Mouse (Mus musculus) right cerebral cortex, adult 18-20 months (tissue): ENCODE measurements around the gene Fhdc1.

Experiments used
- DNase-seq: peaks from one replicate; pipeline ENCODE4 v3.0.0; 2022; ENCODE audit warnings: mixed read lengths

Gene Fhdc1

DNA sequence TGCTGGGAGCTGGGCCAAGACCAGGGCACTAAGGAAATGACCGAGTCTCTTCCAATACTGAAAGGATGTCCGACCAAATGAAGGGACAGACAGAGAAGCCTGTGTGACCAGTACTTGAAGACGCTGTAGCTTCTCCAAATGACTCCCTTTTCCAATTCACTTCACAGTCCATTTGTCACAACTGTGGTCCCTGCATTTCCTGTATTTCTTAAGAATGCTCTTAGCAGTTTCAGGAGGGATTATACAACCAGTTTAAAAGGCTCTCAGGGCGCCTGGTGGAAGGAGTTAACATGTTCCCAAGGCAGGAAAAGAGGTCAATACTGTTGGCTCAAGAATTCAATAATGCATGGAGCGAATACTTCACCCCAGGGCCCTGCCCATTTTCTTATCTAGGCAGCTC, 7.3 kb downstream of the Fhdc1 start:
- DNase-seq = no peak

DNA sequence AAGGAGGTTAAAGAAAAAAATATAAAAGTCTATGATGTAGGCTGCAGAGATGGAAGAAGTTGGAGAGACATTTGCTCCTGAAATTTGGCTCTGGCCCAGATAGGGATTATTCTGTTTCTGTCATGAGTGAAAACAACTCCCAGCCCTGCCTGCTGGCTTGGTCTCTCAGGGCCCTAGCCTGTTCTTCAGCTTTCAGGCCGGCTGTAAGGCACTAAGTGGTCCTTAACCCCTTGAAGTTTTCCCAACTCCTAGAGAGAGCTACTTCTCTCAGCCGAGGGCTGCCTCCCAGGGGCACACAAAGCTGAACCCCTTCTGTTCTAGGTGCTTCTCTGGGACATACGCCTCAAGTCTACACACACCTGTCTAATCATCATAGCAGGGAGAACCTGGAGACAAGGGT, 7.7 kb downstream of the Fhdc1 start:
- no peak for DNase-seq

DNA sequence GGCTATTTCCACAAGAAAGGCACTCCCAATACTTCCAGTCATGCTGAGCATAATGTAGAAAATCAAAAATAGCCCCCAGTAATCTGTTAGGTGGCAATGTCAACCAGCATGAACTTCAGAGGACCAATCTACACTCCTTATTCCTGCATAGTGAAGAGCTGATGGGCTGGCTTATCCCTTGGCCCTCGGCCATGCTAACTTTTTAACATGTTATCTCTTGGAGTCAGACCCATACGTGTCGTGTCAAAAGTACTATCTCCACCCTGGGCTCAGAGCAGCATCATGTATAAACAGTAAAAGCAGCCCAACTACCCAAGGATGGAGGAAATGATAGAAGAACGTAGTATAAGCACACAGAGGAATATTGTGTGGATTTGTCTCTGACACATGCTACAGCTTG, 9.1 kb downstream of the Fhdc1 start:
- no peak for DNase-seq

DNA sequence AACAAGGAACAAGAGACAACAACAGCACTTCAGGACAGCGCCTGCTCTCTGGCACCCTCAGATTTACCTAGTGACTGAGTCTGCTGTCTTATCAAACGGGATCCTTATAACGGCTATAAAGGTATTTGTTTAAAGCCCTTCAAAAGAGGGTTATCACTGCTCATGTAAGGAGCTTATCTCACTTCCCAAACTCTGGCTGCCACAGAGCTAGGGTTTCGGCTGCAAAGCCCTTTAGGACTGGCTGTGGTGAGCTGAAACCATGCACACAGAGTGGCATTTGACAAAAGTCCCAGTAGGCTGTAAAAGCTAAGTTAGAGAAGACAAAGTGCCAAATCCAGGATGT, 12.1 kb downstream of the Fhdc1 start:
- no peak for DNase-seq

DNA sequence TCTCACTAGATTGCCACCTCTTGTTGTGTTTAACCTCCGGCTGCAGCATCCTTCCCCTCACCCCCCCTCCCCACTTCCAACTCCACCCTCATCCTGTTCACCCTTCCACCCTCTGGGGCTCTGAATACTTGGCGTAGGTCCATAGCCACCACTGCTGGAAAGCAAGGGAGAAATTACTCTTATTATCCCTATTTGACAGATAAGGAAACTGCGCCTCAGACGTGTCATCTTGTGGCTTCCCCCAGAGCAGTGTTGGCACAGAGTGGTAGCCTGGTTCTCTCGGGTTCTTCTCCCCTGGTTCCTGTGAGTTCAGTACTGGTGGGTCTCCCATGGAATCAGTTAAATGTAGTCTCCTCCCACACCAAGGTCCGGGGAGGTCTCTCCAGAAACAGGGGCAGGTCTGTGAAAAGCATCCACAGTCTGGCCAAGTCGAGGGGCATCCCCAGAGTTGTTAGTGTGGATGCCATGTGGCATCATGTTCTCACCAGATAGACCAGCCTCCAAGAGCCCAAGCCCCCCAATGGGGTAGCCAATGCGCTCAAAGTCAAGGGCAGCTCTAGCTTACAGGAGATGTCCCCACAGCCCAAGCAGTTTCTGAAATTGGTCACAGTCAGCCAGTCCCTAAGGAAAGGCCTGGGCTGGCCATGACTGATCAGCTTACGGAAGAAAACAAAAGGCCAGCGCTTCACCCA, 12.7 kb downstream of the Fhdc1 start:
- no peak for DNase-seq

DNA sequence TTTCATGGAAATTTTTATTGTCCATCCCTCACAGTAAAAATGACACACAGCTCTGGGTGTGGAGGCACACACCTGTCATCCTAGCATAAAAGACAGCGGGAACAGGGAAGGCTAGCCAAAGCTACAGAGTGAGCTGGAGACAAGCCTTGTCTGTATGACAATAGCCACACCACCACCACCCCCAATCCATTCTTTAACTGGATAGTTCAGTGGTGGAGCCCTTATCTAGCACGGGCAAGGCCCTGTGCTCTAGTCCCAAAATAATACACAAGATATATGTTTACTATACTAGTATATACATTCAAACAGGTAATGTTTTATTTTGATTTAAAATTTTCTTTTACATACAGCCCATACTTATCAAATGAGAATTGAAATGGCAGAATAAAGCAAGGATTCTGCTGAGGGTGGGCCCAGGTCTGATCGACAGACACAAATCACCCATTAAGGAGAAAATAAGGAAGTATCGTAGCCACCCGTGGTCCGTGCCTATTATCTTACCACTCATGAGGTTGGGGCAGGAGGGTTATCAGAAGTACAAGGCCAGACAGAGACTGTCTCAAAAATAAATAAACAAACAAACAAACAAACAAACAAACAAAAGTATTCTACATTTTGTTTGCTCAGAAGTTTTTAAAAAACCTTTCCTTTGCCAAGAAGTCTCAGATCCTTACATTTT, 14.3 kb downstream of the Fhdc1 start:
- no peak for DNase-seq

DNA sequence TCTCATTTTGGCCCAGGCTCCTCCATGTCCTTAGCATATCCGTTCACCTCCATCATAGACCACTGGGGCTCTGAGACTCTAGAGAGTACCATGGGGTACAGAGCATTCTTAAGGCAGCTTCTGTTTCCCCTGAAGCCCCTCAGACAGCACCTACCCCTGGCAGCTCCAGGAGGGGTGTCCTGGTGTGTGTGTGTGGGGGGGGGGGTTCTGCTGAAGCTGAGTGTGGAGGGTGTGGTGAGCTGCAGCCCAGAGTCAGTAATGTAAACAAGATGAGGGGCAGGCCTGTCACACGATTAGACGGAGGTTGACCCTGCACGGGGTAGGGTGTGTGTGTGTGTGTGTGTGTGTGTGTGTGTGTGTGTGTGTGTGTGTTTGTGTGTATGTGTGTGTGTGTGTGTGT, 18.5 kb downstream of the Fhdc1 start:
- DNase-seq = no peak

DNA sequence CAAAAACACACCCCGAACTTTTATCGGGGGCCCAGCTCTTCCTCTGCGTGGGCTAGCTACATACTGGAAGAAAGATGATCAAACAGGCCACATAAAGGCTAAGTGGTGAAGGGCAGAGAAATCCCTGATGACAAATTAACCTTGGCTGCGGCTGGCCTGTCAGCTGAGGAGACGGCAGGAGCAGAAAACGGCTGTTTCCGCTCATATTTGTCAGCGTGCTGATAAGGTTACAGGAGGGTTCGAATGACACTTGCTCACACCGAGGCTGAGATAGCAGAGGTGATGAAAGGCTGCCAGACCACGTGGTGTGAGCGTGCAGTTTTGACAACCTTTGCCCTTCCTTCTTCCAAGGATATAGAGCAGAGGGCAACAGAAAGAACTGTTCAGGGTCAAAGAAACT, 19.3 kb downstream of the Fhdc1 start:
- no peak for DNase-seq

DNA sequence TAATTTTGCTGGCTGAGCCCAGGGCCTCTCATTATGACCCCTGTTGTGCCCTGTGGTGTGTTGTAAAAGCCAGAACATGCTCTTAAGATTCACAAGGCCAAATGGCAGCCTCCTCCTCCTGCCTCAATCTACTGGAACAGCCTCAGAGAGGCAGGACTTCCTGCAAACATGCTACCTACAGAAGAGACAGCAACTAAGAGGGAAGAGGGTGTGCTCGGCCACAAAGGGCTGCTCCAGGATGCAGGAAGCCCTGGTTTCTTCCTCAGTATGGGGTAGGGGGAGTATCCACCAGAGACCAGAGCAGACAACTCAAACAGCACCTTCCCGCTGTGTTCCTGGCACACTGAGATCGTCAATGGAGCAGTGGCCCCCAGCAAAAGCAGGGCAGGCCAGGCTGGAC, 19.7 kb downstream of the Fhdc1 start:
- DNase-seq = no peak

DNA sequence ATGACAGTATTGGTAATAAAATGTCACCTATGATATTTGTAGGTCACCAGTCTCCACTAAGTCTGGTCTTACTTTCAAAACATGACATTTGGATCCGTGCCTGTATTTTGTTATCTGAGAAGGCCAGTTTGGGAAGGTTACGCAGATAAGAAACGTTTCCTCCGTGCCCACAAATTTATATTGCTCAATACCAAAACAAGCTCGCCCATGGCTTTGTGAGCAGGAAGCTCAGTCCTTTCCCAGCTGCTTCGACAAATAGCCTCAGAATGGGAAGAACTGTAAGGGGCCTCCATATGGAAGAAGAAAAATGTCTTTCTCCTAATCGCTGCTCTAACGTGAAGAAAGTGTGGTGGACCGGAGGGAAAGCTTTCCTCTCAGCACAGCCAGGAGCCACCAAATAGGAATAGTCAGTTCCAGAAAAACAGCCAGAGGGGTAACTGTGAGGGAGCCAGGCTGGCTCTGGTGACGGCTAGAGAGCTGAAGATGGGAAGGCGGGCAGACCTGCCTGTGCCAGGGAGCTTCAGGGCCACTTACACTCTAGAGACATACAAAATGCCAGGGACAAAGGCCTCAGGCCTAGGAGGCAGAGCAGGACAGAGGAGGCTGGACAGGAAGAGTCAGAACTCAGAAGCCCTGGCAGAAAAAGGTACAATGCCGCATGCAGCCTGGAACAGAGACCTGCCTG, 24.4 kb downstream of the Fhdc1 start:
- DNase-seq = no peak

DNA sequence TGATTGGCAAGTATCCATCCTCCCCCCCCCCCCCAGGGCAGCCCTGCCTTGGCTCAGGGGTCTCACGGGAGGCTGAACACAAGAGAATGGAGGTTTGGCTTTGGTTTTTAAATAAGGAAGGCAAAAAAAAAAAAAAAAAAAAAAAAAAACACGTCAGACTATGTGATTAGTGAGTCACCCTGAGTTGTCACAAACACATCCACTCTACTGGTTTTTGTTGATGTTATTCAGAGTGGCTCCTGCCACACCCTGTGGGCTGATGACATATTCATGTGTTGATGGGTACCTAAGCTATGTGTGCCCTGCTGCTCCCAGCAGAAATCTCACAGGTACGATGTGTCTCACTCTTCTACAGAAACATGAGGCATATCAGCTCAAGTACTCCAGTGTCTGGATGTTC, 29.6 kb downstream of the Fhdc1 start:
- DNase-seq = no peak

DNA sequence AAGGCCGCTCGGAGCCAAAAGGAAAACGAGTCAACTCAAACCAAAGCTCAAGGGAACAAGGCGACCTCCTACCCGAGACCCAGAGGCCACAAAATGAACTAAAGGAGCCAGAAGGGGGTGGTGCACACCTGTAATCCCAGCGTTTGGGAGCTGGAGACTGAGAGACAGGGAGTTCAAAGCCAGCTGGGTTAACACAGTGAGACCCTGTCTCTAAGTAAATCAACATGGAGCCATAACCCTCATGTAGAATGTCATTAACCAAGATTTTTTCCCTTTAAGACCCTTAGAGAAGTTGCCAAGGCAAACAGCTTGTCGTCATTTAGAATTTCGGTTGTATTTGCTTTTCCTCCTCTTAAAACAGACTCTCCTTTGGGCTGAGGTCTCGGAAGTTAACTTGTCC, 31.2 kb downstream of the Fhdc1 start:
- no peak for DNase-seq

DNA sequence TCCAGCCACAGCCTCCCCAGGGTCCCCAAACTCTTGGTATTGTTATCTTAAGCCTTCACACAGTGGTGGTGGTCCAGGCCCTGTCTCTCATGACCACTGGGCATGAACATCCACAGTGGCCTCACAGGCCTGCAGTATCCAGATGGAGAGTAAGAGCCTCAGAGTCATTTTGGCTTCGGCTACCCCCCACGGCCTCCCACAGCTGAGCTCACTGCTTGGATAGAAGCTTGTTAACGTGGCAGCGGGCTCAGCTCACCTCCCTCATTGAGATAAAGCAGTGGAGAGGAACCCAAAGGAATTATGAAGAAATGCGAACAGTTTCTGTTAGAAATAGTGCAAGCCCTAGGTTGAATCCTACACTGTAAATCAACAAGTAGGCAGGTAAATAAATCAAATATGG, 32.4 kb downstream of the Fhdc1 start:
- no peak for DNase-seq

DNA sequence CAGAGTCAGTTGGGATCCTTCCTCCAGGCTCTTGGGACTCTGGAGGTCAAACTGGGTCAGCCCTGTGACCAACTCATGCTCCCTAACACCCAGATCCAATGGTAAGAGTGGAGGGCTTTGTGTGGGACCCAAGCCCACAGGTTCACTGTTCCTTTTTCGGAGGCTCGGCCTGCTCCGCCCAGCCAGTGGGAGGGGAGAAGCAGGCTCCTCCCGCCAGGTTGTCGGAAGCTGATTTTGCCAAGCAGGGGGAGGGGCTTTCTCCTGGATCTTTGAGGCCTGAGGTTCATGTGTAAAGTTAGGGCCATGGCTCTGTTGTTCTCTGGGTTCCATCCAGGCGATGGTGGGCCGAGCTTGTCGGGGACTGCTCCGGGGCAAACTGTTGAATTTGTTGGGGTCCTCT, 34.4 kb downstream of the Fhdc1 start:
- DNase-seq = no peak

DNA sequence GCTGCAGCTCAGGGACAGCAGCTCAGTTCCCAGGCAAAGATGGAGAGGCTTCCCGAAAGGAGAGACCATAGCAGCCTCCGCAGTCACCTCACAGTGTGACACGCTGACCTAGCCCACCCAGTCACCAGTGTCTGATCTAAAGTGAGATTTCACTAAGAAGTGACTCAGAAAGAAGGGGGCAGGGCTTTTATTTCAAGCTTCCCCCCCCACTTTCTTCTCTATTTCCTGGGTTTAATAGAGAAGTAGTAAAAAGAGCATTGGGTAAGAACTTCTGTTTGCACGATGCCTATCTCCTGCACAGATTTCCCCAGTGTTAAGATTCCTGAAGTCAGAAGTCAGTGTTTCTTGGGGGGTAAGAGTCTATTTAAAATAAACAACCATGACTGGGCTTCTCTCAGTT, 37.3 kb downstream of the Fhdc1 start:
- DNase-seq = no peak

DNA sequence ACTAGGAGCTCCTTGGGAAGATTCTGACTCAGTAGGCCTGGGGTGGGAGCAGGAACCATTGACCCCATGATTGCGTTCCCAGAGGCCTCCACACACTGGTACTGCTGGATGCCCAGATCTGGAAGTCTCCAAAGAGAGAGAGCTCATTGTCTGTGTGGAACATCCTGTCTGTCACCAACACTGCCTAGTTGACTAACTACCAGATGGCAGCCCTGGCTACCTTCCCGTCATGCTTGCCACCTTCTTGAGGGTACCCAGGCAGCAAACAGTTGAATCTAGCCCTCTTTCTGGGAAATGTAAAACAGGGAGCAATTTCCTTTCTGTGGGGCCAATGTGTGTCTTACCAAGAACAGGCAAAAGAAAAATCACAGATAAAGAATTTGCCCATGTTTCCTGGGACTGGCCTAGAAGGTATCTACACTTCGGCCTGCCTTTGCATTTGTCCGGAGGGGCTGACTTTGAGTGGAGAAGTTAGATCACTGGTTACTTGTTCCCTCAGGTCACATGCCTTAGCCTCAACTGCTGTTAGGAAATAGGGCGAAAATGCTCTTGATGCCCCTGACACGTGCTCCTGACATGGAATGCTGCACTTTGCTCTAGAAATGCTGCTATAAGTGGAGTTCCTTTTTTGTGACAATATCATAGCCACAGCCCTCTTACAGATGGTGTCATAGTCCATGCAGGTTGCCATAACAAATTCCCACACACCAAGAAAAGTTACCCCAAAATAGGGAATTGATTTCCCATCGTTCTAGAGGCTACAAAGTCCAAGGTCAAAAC, 40.6 kb downstream of the Fhdc1 start:
- peak; percentile 80 for DNase-seq

DNA sequence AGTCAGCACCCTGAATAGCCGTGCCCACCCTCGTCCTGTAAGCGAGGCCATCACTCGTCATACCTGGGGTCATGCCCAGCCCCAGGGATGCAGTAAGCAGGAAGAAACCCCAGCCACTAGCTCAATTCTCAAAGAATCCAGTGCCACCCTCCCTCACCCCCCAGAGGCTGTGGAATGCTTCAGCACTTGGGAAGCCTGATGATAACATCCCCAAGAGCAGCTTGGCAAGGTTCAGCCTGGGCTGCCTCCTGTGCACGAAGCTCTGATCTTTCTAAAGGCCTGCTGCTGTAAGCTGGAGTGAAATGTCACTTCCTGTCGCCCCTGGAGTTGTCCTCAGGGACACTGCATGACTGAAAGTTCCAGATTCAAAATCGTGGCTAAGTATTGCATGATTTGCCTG, 41.4 kb downstream of the Fhdc1 start:
- no peak for DNase-seq

DNA sequence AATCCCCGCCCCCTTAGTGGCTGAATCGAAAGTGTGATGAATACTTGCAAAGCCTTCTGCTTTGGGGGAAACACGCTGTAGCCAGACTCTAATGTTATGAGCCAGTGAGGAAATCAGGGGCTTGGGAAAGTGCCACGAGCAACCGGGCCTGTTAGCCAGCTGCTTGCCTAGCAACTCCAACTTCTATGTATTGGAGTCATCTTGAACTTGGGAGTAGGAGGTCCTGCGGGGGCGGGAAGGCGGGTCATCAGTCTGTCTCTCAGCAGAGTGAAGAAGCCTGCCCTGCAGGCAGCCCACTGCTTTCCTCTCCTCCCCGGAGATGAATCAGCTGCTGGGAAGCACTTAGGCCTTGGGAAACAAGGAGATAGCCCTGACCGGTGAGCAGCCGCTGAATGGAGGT, 42.1 kb downstream of the Fhdc1 start:
- DNase-seq = peak; percentile 63

DNA sequence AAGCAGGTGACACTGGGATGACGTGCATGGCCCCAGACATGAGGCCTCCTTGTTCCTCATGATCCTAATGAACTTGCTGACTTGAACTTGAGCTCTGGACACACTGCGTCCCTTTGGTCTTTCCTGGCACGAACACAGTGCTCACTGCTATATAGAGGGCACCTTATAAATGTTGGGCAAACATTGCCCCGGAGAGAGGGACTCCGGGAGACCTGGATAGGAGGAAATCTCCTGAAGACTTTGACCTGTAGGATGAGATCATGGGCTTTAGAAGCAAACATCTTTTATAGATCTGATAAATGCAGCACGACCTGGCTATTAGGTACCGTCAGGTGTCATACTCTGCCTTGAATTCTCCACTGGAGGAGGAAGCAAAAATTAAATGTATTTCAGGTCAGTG, 43.3 kb downstream of the Fhdc1 start:
- DNase-seq = no peak

DNA sequence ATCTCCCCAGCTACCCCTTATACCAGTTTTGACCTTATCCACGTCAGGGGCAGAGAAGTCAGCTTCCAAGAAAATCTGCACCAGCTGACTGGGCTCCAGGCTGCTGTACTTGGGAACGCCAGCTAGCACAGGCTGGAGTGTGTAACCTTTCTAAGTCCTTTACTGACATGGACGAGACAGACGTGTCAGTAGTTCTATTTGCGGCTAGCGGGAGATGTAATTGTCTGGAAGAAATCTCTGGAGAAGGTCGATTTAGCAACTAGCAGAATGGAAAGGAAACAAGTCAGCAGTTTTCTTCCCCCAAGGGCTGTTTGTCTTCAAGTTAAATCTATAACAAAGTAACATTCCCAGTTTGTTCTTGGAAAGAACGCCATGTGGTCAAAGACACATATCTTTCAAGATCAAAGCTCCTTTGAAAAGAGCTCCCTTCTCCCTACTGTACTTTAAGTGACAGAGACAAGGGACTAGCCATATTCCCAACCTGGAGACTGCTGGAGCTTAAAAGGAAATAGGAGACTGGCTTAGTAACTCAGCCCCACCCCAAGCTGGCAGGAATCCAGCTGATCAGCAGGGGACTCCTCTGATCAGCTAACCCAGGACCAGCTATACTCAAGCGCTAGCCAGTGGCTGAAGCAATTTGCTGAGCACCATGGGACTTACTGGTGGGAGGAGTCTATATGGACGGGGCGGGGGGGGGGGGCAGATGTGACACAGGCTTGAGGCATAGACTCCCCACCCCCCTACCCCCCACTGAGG, 44.8 kb downstream of the Fhdc1 start:
- no peak for DNase-seq

DNA sequence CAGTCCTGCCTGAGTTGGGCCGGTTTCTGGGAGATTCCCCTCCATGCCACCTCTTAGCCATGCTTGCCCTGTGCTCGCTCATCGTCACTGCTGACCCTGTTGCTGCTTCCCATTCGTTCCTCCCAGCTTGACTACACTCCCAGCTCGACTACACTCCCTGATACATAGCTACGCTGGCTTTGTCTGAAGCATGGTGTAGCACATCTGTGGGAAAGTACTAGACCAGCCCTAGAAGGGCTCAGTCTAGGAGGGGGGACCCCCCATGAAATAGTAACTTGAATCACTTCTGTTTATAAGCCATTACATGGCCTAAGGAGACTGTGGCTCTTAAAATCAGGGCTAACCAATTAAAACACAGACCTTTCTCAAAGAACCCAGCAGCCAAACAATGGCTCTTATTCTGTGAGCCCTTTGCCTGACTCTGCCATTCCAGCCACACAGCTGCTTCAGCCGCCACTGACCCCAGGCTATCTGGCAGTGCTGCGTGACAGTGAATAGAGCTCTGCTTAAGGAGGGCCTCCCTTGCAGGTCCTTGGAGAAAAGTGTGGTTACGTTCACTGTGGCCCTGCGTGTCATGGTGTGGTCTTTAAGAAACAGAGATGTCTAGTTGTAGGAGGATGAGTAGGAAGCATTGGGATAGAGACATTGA, 47.3 kb downstream of the Fhdc1 start:
- no peak for DNase-seq

DNA sequence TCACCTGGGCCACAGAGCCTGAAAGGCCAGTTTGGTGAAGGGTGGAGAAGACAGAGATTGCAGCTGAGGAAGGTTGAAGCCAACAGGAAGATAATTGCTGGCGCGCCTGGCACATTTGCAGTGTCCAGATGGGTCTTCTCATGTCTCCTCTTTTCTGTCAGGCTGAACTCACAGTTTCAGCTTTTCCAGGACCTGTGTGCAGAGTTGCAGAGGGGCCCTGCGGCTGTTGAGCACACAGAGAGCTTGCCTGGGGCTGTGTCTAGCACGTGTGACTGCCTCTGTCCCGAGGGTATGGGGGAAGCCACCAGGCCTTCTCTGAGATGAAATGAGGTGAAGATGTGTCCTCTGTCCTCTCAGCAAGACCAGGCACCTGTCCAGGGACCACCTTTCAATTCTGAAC, 49.0 kb downstream of the Fhdc1 start:
- no peak for DNase-seq
